Mouse (Mus musculus) c-Kit-negative CD71-positive TER-119-positive erythroid progenitor cells, embryonic 14.5 days (primary cell): ENCODE measurements at regions not wholly inside any gene's neighbourhood (a gene's known extent, or its start where the extent isn't known, plus 50 kb on each side); places are given as distances from the start of the nearest gene placed in this dataset.

Experiments
- DNase-seq: peaks from one replicate; pipeline ENCODE4 v3.0.0-alpha.2; 2013; ENCODE audit warnings: low read depth, low spot score

DNA sequence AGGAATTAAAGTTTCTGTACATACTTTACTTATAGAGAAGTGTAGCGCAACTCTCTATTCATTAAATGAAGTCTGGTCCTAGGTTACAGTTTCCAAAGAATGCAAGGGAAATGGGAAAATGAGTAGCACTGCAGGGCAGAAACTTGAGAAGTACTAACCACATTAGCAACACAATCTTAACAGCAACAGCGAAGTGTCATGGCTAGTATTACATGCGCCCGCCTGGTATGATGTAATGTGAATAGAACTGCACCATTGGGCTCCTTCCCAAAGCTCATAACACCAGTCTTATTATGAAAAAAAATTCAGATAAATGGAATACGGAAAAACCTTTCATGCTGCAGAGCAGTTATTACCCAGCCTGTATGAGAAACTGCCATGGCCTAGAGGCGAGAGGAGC is 201.8 kb upstream of the Gm11042 start:
- DNase-seq: no peak

DNA sequence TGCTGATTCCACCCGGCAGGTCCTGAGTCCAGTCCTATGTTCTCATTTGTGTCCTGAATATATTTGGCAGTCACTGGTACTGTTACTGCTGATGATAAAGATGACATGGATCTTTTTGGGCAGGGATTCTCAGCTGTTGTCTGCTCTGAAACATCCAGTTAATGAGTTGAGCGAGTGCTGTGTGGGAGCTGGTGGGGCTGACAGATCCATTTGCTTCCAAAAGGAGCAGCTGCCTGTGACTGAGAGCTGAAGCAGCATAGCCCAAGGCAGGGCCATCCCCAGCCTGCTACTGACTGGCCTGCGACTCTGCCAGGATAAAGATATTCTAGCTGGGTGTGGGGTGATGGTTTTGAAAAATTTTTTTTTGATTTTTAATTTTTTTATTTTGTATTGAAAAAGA is 200.3 kb upstream of the Gm11042 start:
- DNase-seq: no peak

DNA sequence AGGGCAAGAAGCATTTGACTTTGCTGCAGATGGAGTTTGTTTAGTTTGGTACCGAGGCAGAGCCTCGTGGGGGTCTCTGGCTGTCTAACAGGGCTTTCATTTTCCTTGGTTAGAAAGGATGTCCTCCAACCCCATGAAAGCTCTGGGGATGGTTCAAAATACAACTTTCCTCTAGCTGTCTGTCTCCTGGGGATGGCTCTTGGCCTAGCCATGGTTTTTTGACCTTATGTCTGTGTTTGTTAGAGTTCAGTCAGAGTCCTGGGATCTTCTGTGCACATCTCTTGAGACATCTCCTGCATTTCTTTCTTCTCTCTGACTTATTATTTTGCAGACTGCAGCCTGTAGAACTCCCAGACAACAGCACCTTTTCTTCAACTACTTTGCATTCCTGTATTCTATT is 186.6 kb upstream of the Gm11042 start:
- DNase-seq: no peak

DNA sequence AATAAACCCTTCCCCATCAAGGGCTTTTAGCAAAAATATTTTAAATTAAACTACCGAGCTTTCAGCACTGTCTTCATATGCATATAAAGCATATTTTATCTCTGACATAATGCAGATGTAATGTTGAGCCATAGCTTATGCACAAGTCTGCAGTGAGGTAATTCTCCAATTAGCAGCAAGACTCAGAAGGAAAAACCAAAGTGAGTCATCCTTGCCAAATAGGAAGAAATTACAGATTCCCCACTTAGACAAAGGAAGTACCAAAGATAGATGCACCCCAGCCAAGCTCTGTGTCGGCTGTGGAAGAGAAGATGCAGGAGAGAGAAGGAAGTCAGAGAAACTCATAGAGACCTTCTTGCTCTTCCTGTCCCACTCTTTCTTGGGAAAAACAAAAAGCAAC is 161.4 kb upstream of the Gm11042 start:
- DNase-seq: no peak

DNA sequence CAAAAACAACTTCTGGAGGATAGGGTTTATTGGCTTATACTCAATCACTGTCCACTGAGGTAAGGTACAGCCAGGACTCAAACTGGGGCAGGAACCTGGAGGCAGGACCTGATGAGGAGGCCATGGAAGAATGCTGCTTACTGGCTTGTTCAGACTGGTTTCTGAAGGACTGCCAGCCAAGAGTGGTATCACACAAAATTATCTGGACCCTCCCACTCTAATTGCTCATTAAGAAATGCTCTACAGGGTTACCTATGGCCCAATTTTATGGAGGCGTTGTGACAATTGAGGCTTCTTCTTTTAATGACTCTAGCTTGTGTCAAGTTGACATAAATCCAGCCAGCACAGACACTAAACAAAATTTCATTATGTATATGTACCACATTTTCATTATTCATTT is 158.5 kb upstream of the Gm11042 start:
- DNase-seq: no peak

DNA sequence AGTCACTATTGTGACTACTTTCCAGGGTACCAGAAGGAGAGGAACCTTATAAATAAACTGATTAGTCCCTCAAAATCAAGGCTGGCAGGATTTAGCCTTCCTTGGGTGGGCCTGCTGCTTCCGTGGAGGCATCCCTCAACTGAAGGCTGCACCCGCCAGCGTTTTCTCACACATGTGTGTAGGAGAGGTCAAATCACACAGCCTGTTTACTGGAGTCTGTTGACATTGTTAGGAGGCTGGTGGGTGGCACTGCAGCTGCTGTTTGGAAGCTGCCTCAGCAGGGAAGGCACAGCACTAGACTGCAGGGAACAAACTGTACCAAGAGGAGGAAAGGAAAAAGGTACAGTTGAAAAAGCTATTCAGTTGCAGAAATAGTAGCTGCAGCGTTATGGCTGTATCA is 142.3 kb upstream of the Gm11042 start:
- no peak for DNase-seq

DNA sequence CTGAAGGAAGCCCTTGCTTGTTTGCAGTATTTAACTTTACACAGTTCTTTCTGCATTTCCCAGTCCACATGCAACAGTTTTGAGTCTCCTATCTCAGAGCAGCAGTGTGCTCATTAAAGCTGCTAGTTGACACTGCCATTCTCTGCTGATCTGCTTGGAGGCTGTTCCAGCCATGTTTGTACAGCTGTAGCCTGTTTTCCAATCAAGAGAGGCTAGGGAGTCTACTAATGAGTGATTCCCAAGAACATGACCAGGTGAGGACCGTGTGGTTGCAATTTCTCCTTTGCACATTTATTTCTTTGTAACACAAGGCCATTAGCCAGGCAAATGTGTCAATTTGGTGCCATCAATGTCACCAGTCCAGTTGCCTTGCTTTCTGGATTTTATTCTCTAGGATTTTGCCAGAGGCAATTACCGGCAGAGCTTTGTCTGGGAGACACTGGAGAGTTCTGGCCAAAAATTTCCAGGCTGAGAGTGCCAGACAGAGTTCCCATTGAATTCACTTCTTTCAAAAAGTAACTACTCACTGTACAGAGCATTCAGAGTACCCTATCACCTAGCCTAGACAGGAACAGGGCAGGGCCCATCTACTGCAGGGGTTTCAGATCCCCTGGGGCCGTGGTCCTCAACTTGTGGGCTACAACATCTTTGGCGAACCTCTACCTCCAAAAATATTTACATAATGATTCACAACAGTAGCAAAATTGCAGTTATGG is 136.3 kb upstream of the Gm11042 start:
- no peak for DNase-seq

DNA sequence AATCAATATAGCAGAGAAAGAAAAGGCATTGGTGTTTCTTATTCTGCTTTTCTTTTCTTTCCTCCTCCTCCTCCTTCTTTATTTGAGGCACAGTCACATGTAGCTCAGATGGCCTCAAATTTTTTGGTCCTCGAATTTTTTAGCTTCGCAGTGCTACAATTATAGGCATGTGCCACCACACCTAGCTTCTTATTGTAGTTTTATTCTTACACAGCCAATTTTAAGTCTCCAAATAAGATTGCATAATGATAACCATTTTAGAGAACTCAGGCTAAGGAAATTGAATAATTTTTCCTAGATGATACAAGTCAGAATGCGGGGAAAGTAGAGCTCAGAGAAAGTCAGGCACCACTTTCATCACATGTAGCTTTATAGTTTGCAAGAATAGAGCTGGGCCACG is 132.1 kb upstream of the Gm11042 start:
- DNase-seq: no peak

DNA sequence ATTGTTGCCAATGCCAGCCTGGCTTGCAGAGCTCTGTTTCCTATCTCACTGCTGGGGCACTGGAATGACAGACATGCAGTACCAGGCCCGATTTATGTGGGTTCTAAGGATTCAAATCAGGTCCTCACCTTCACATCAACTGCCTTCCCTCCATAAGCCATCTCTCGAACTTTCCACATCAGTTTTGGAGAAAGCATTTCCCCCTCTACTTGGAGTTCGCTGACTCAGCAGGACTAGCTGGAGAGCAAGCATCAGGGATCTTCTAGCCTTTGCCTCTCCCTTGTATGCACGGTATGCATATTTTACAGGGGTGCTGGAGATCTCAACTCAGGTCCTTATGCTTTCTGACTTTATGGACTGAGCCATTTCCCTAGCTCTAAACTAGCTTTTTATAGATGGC is 118.7 kb upstream of the Gm11042 start:
- no peak for DNase-seq

DNA sequence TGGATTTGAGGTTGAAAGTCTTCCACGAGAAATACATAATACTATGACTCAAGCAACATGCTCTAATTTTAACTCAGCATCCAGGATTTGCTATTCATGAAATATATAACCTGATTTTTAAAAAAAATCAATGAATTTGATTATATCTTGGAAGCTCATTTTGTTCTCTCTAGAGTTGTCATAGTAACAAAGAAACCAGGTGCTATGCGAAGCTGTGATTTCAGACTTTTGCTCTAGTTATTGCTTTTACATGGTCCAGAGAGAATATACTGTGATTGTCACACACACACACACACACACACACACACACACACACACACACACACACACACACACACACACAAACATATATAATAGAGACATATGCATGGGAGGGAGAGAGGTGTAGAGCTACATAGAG is 98.5 kb upstream of the Gm11042 start:
- DNase-seq: no peak

DNA sequence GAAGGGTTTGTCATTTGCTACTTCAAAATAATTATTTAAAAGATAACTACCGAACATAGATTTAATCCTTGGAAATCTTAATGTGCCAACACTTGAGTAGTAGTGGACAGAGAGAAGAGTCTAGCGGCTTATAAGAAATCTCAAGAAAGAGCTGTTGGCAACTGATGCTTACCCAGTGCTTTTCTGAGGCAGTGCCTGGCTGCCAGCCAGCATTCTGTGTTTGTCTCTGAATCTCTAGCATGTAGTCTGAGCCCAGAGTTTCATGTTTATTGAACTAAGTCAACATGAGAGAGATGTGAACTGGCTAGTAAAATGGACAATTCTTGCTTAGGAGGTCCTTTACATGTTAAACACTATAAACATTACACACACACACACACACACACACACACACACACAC is 94.3 kb upstream of the Gm11042 start:
- no peak for DNase-seq

DNA sequence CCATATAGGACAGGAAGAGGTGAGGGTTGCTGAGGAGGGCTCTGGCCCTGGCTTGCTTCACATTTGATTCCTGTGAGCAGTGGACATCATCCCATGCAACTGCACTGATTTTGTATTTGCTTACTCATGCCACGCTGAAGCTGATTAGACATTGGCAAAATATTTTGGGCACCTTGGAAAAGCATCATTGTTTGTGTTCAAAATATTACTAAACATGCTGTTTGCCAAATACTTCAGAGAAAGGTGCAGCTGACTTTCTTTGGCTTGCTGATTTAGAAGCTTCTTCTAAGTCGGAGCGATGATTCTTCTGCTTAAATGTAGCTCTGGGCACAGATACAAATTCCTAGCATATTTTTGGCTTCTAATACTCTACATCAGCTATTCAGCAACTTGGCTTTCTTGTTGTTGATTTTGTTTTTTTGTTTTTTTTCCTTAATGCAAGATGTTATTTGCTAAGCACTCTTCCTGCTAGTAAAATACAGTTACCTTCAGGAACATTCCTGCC is 91.4 kb upstream of the Gm11042 start:
- DNase-seq: no peak

DNA sequence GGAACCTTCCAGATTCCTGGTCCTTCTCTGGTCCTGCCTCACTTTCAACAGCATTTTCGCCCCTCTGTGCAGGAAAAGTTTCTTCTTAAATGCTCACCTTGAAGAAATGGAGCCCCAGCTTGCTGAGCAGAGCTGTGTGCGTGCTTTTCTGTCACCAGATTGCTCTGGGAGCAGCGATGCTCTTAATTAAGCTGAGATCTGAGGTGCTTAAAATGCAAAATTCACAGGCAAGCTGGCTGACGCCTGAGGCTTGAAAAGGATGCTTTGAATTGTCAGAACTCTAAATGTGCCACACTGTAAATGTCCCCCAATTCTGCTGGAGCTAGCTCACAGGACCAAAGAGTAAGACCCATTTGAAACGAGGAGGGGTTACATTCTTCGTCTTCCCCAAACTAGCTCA is 73.6 kb upstream of the Gm11042 start:
- no peak for DNase-seq
